Mouse (Mus musculus): ENCODE data around the gene Nedd4.

- TF ChIP-seq POLR2AphosphoS2 (IDR thresholded peaks at IDR 0.05; ENCODE audit: insufficient read length, low read depth), result no peak
- TF ChIP-seq MAX (IDR thresholded peaks at IDR 0.05; ENCODE audit: low read depth), result no peak
Observed at GRCm38 (mm10) chr9:72677659-72678058, 15.5 kb downstream of the Nedd4 start.
